Mouse (Mus musculus) testis, adult 2 months (tissue): Measurements from ENCODE around the gene Bzw2.

Source experiments
- CTCF ChIP-seq: fragments of 200-500 bp; IDR thresholded peaks from 2 replicates; pipeline ENCODE4 v1.5.1; 2012; ENCODE audit warnings: low read depth, mild to moderate bottlenecking, inconsistent platforms, low read length, moderate library complexity; ENCODE audit not compliant: control insufficient read depth, insufficient read depth, insufficient replicate concordance
- POLR2A ChIP-seq: fragments of 200-500 bp; IDR thresholded peaks from 2 replicates; pipeline ENCODE4 v1.6.1; 2012; ENCODE audit warnings: low read depth, mild to moderate bottlenecking, inconsistent platforms, low read length, moderate library complexity; ENCODE audit not compliant: control insufficient read depth

DNA sequence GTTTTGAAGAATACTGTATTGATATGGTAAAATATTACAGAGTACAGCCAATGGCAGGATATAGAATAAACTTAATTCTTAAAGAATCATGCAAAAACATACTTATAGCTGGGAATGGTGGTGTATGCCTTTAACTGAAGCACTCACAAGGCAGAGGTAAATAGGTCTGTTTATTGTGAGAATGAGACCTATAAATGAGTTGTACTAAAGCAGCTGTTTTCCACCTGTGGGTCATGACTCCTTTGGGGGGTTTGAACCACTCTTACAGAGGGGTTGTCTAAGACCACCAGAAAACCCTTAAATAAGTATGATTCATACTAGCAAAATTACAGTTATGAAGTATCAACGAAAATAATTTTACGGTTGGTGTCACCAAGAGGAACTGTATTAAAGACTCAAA is 72.5 kb downstream of the Bzw2 start:
- TF ChIP-seq POLR2A: no peak
- no peak for TF ChIP-seq CTCF
